Mouse (Mus musculus): Measurements from ENCODE around the gene Krtap12-1.
"Not testable (repeated sequence)": the region's sequence is repeated elsewhere in the genome, so short reads cannot be mapped to it uniquely, and the experiment has no call there.

- TF ChIP-seq CTCF (IDR thresholded peaks at IDR 0.05; ENCODE audit: control insufficient read depth, insufficient read depth, insufficient replicate concordance, low read depth, low read length); POLR2A (IDR thresholded peaks at IDR 0.05; ENCODE audit: control insufficient read depth, low read depth, low read length): not testable (repeated sequence)
Observed at GRCm38 (mm10) chr10:77751254-77751653, 30.9 kb downstream of the Krtap12-1 start, which contains the start of gene Gm9736.
